Mouse (Mus musculus) embryonic fibroblast, embryonic 13.5 days (primary cell): ENCODE measurements around the gene Borcs6.

Experiments
- CTCF ChIP-seq: IDR thresholded peaks from 2 replicates; pipeline ENCODE4 v1.5.1; 2011; ENCODE audit warnings: mild to moderate bottlenecking, control low read depth, low read length, moderate library complexity, borderline replicate concordance; ENCODE audit not compliant: insufficient read depth
- POLR2A ChIP-seq: IDR thresholded peaks from 2 replicates; pipeline ENCODE4 v1.6.1; 2011; ENCODE audit warnings: low read depth, mild to moderate bottlenecking, control low read depth, low read length, moderate library complexity

DNA sequence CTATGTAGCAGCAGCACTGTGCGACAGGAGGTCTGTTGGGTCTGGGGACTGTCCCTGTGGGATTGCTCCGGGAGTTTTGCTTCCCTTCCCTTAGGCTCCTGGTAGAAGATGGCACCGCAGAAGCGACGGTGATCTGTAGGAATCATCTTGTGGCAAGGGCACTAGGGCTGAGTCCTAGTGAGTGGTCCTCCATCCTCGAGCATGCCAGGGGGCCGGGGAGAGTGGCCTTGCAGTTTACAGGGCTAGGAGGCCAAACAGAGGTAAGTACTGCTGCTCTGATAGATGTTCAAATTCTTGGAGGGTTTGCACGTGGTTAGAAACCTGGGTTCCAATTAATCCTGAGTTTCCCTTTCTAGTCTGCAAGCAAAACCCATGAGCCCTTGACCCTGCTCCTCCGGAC is 24.1 kb upstream of the Borcs6 start:
- no peak for TF ChIP-seq CTCF
- no peak for TF ChIP-seq POLR2A
